Mouse (Mus musculus) left cerebral cortex, postnatal 36 days (tissue): ENCODE results near the gene Ect2l. TPM values are rescaled to one million over a fixed set of nuclear protein-coding genes. Genes with fewer than 3 reads are reported as not detected.

Experiments used
- DNase-seq, 2 experiments: peaks; one replicate each; pipeline ENCODE4 v3.0.0; 2021 to 2022; ENCODE audit warnings: low spot score in 2 of 2, mixed read lengths in 1 of 2
- intact Hi-C: fragments of 180-260 bp; cut with DNase I; formaldehyde crosslinking; loops from one replicate; pipeline ENCODE4 v1.15.1; 2025
- total RNA-seq, 2 experiments: library from RNA; stranded (reverse); gene quantifications; 2 replicates each; pipeline ENCODE4 v1.2.3; 2021

The Ect2l gene
- total RNA-seq, result under 1 TPM; 0.10 to 0.68 TPM

GRCm38 (mm10) chr10:18210726-18211125, at the start of gene Ect2l:
Gene Ect2l (minus strand): TSS chr10:18210890.
- intact Hi-C loops, result no loop called here
- no peak for DNase-seq

GRCm38 (mm10) chr10:18251345-18251744, 40.7 kb upstream of the Ect2l start:
- intact Hi-C loops, result no loop called here

GRCm38 (mm10) chr10:18243614-18244013, 32.9 kb upstream of the Ect2l start:
- DNase-seq, result no peak
- intact Hi-C loops, result loop anchor here (2.0 to 5.0 kb wide), 2 partner anchors 74 to 145 kb away; partner anchors contain the start of gene Nhsl1

More at GRCm38 (mm10) chr10:18251345-18251744, 40.7 kb upstream of the Ect2l start:
- DNase-seq, result no peak

- intact Hi-C loops, result loop anchor here (5.0 kb wide), 1 partner anchor 290 kb away; no protein-coding TSS in a partner anchor
- no peak for DNase-seq
These were observed 26.5 kb upstream of the Ect2l start for GRCm38 (mm10) chr10:18237191-18237590.

- intact Hi-C loops, result loop anchor here (5.0 kb wide), 1 partner anchor 291 kb away; no protein-coding TSS in a partner anchor
- no peak for DNase-seq
These were observed 25.7 kb upstream of the Ect2l start for GRCm38 (mm10) chr10:18236328-18236927.

- no peak for DNase-seq
- intact Hi-C loops, result loop anchor here (5.0 kb wide), 1 partner anchor 292 kb away; no protein-coding TSS in a partner anchor
These were observed 24.7 kb upstream of the Ect2l start for GRCm38 (mm10) chr10:18235402-18235747.

GRCm38 (mm10) chr10:18234560-18235401, 24.1 kb upstream of the Ect2l start, which contains the start of gene Ccdc28a:
Gene Ccdc28a (minus strand): TSS chr10:18234998.
- intact Hi-C loops, result loop anchor here (5.0 kb wide), 1 partner anchor 293 kb away; no protein-coding TSS in a partner anchor
- DNase-seq, result peak; percentile 95 to 96

- intact Hi-C loops, result no loop called here
- no peak for DNase-seq
These were observed 23.2 kb upstream of the Ect2l start for GRCm38 (mm10) chr10:18233891-18234290.

- intact Hi-C loops, result no loop called here
- no peak for DNase-seq
These were observed 13.7 kb upstream of the Ect2l start for GRCm38 (mm10) chr10:18224386-18224785.

GRCm38 (mm10) chr10:18219351-18219750, 8.7 kb upstream of the Ect2l start:
- intact Hi-C loops, result no loop called here
- no peak for DNase-seq

- no peak for DNase-seq
- intact Hi-C loops, result no loop called here
These were observed 3.4 kb upstream of the Ect2l start for GRCm38 (mm10) chr10:18214124-18214523.

- intact Hi-C loops, result no loop called here
- DNase-seq, result no peak
These were observed 2.7 kb upstream of the Ect2l start for GRCm38 (mm10) chr10:18213373-18213772.

- DNase-seq, result no peak
- intact Hi-C loops, result no loop called here
These were observed 571 bp downstream of the Ect2l start for GRCm38 (mm10) chr10:18210119-18210518.

GRCm38 (mm10) chr10:18204067-18204466, 6.6 kb downstream of the Ect2l start:
- intact Hi-C loops, result no loop called here

GRCm38 (mm10) chr10:18202401-18202800, 8.3 kb downstream of the Ect2l start:
- intact Hi-C loops, result no loop called here
- no peak for DNase-seq

More at GRCm38 (mm10) chr10:18204067-18204466, 6.6 kb downstream of the Ect2l start:
- no peak for DNase-seq

- no peak for DNase-seq
- intact Hi-C loops, result no loop called here
These were observed 10.0 kb downstream of the Ect2l start for GRCm38 (mm10) chr10:18200656-18201055.

- intact Hi-C loops, result loop anchor here (5.0 kb wide), 1 partner anchor 318 kb away; no protein-coding TSS in a partner anchor
- DNase-seq, result no peak
These were observed 10.8 kb downstream of the Ect2l start for GRCm38 (mm10) chr10:18199919-18200318.

GRCm38 (mm10) chr10:18198286-18199015, 12.2 kb downstream of the Ect2l start:
- intact Hi-C loops, result loop anchor here (5.0 kb wide), 1 partner anchor 316 kb away; no protein-coding TSS in a partner anchor
- DNase-seq, result no peak

- intact Hi-C loops, result loop anchor here (2.0 to 5.0 kb wide), 3 partner anchors 143 to 465 kb away; partner anchors contain the start of gene Reps1
These were observed 13.3 kb downstream of the Ect2l start for GRCm38 (mm10) chr10:18197206-18197979.

More at GRCm38 (mm10) chr10:18197206-18197979, 13.3 kb downstream of the Ect2l start:
- peak; percentile 49 to 69 for DNase-seq
